ENCODE assay signal across 9 mouse cellular contexts in genomic region chr9:43730284-43731027, GRCm38 (mm10). TPM values are rescaled to one million over a fixed set of nuclear protein-coding genes. Genes with fewer than 3 reads are reported as not detected.
A peak's percentile ranks its signal among the peaks of the same experiment; 100 is the strongest.
DNase-seq lines count a peak whose midpoint lies in the region; ATAC-seq and TF ChIP-seq lines count a peak whose summit lies in the region.
"Had no signal": no experiment of that assay in that cellular context is flagged by ENCODE, and none has a peak within 500 bp of the region (broad histone marks: within the 10 kb centered on the region; RNA-seq: fewer than 3 reads in every experiment).

No protein-coding gene starts in this region.

- WGBS in kidney, adult 2 months, result 35% methylated on average over 22 of the region's 22 CpGs
- 28% methylated on average over 22 of the region's 22 CpGs for WGBS in stomach, postnatal 0 days

- no peak overlapping the region for H3K4me2 ChIP-seq in stomach, postnatal 0 days (replicated peaks; ENCODE audit: low read depth)

- H3K4me1 ChIP-seq in kidney, adult 2 months (ENCODE audit: control insufficient read depth, insufficient read depth, low read length), result no peaks in the 10 kb centered on the region
- no peaks in the 10 kb centered on the region for H3K4me1 ChIP-seq in stomach, postnatal 0 days (replicated peaks; ENCODE audit: control insufficient read depth, insufficient read depth)

- intact Hi-C loops in gastrocnemius, postnatal 36 days (cut with DNase I), result no loop called here

- peak; percentile 31 for DNase-seq in 3T3-L1 (ENCODE audit: low read depth, low spot score)
- DNase-seq in A20 (ENCODE audit: low read depth, low spot score), result peak; percentile 41
- peak; percentile 75 to 77 for DNase-seq in cerebellum, postnatal 10 days
- peak; percentile 51 to 63 for DNase-seq in gastrocnemius, postnatal 36 days
- peak; percentile 69 for DNase-seq in kidney, adult 2 months
- peak; percentile 83 for DNase-seq in lung, postnatal 14 days
- peak; percentile 68 for DNase-seq in stomach, postnatal 0 days (ENCODE audit: low spot score)

- ATAC-seq in stomach, postnatal 0 days (ENCODE audit: low FRiP score, low TSS enrichment), result 0 out of 2 replicates have a peak, but pooled peaks have one; percentile 34

- no peaks in the 10 kb centered on the region for H3K9me3 ChIP-seq in stomach, postnatal 0 days (ENCODE audit: control insufficient read depth, low read length)

- no peak overlapping the region for H3K9ac ChIP-seq in stomach, postnatal 0 days (ENCODE audit: low read length)

- peak; percentile 83 for TF ChIP-seq CTCF in kidney, adult 2 months (conservative IDR thresholded peaks at IDR 0.05; ENCODE audit: insufficient read depth, insufficient read length, low read depth, low read length)
- TF ChIP-seq CTCF in stomach, postnatal 0 days (IDR thresholded peaks at IDR 0.05; ENCODE audit: low read depth), result peak; percentile 78

- H3K27me3 ChIP-seq in kidney, adult 2 months (replicated peaks; ENCODE audit: control insufficient read depth, insufficient read depth, low read length), result no peaks in the 10 kb centered on the region
- H3K27me3 ChIP-seq in stomach, postnatal 0 days (ENCODE audit: control insufficient read depth, insufficient read depth, low read length), result no peaks in the 10 kb centered on the region

- no peaks in the 10 kb centered on the region for H3K36me3 ChIP-seq in kidney, adult 2 months (ENCODE audit: control insufficient read depth, insufficient read depth, low read length)
- H3K36me3 ChIP-seq in stomach, postnatal 0 days (ENCODE audit: control insufficient read depth, insufficient read depth, low read length), result no peaks in the 10 kb centered on the region

- TF ChIP-seq POLR2A in kidney, adult 2 months (IDR thresholded peaks at IDR 0.05; ENCODE audit: low read depth, low read length), result no peak

- no peak overlapping the region for H3K4me3 ChIP-seq in kidney, adult 2 months (ENCODE audit: insufficient read depth, low read depth, low read length)
- H3K4me3 ChIP-seq in stomach, postnatal 0 days (ENCODE audit: low read depth, low read length), result no peak overlapping the region
- H3K4me3 ChIP-seq: erythroblast, embryonic 14.5 days had no signal

- TF ChIP-seq EP300 in stomach, postnatal 0 days (optimal IDR thresholded peaks at IDR 0.05), result no peak

- H3K27ac ChIP-seq in kidney, adult 2 months (ENCODE audit: insufficient read depth, low read depth, low read length), result no peak overlapping the region
- no peak overlapping the region for H3K27ac ChIP-seq in stomach, postnatal 0 days (replicated peaks)
- H3K27ac ChIP-seq: macrophage had no signal

RNA-seq across cellular contexts. Expression of gene Nectin1, which starts 13.3 kb away (rescaled TPM):
- 1 to 10 TPM; 1.8 to 2.3 TPM for total RNA-seq in gastrocnemius, postnatal 36 days (2021)
- polyA plus RNA-seq in kidney, adult 2 months (2012; rRNA removed), result 26.5 and 27.6 TPM in 2 replicates
- 5.9 and 6.7 TPM in 2 replicates for polyA plus RNA-seq in stomach, postnatal 0 days (2015; fragmentation: Nextera tagmentation; extraction: Ambion mirVana)

Comparison
In these comparisons a context has a peak if more than half of its experiments do, and no peak if none do; other contexts are left out.
1. DNase-seq: peak in every context shown above with its lines; median percentile 83 in lung, postnatal 14 days; 76 in cerebellum, postnatal 10 days; 69 in kidney, adult 2 months; 68 in stomach, postnatal 0 days; 57 in gastrocnemius, postnatal 36 days; 41 in A20; 31 in 3T3-L1.